Mouse (Mus musculus) heart, adult 2 months (tissue): ENCODE measurements around the gene Cntn4.

Experiments used
- CTCF ChIP-seq: fragments of 200-600 bp; IDR thresholded peaks from 2 replicates; pipeline ENCODE4 v1.8.1; 2022; ENCODE audit warnings: antibody characterized with exemption, mild to moderate bottlenecking, moderate library complexity
- EP300 ChIP-seq: fragments of 200-500 bp; IDR thresholded peaks from 2 replicates; pipeline ENCODE4 v1.6.1; 2011; ENCODE audit warnings: low read depth, low read length, control low read depth; ENCODE audit not compliant: insufficient read depth
- POLR2A ChIP-seq: fragments of 200-500 bp; IDR thresholded peaks from 2 replicates; pipeline ENCODE4 v1.6.1; 2011; ENCODE audit warnings: mild to moderate bottlenecking, low read depth, low read length, control low read depth; ENCODE audit not compliant: insufficient read depth

DNA sequence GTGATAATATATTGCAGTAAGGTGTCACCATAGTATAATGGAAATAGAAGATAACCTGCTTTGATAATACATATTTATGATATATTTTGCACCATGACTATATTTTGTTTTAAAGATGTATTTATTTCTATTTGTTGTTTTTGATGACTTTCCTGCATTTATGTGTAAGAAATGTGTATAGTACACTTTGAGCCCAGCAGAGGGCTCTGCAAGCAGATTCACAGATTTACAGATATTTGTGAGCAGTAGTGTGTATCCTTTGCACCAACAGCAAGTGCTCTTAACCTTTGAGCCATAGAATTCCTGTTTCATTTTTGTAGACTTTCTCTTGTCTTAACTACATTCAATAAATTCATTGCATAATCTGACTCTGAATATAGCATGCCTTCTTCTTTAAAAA lies 10.7 kb downstream of the Cntn4 start:
- TF ChIP-seq CTCF: no peak
- no peak for TF ChIP-seq POLR2A
- TF ChIP-seq EP300: no peak
